Comparison of ENCODE assay signal across 26 mouse cellular contexts in the genomic region with DNA sequence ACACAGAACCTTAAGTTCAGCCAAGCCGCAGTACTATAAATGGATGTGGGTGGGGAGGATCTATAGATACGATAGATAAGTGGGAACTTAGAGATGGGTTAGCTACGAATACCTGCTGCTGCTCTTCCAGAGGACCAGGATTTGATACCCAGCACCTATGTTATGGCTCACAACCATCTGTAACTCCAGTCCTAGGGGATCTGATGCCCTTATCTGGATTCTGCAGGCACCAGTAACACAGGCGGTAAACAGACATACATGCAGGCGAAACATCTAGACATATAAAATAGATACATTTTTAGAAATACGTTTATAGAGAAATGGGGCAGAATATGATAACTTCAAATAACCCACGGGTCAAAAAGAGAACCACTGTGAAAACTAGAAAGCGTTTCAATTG. TPM values are rescaled to one million over a fixed set of nuclear protein-coding genes. Genes with fewer than 3 reads are reported as not detected.
"Had no signal": no experiment of that assay in that cellular context is flagged by ENCODE, and none has a peak within 500 bp of the region (broad histone marks: within the 10 kb centered on the region; RNA-seq: fewer than 3 reads in every experiment).

No protein-coding gene starts in this region.

- H3K27ac ChIP-seq: heart, adult 2 months; heart, embryonic 13.5 days; heart, embryonic 15.5 days; hindbrain, embryonic 13.5 days; hindbrain, embryonic 15.5 days; hindbrain, postnatal 0 days; kidney, embryonic 15.5 days; kidney, postnatal 0 days; left cerebral cortex, adult 2 months; limb, embryonic 10.5 days; limb, embryonic 12.5 days had no signal

- H3K9ac ChIP-seq: heart, embryonic 13.5 days; heart, embryonic 15.5 days; hindbrain, embryonic 13.5 days; hindbrain, embryonic 15.5 days; kidney, embryonic 15.5 days; limb, embryonic 12.5 days had no signal

- DNase-seq: gastrocnemius, postnatal 14 days; gastrocnemius, postnatal 36 days; heart, adult 11 months; heart, adult 2 months; heart, postnatal 14 days; heart, postnatal 36 days; kidney, adult 11 months; kidney, adult 2 months; kidney, adult 9 months; kidney, postnatal 14 days; kidney, postnatal 36 days; layer of hippocampus, adult 9-11 months had no signal

- H3K4me1 ChIP-seq: hindbrain, embryonic 13.5 days; hindbrain, embryonic 15.5 days had no signal

- H3K4me3 ChIP-seq: heart, adult 2 months; heart, embryonic 13.5 days; heart, embryonic 15.5 days; hindbrain, embryonic 13.5 days; hindbrain, embryonic 15.5 days; kidney, embryonic 15.5 days; left cerebral cortex, adult 2 months; limb, embryonic 10.5 days; limb, embryonic 12.5 days had no signal

- H3K4me2 ChIP-seq: heart, embryonic 11.5 days; heart, embryonic 13.5 days; heart, embryonic 15.5 days; hindbrain, embryonic 13.5 days; hindbrain, embryonic 15.5 days; kidney, embryonic 15.5 days; limb, embryonic 12.5 days had no signal

- H3K27me3 ChIP-seq: hindbrain, embryonic 15.5 days; kidney, embryonic 15.5 days had no signal

- ATAC-seq: hindbrain, postnatal 0 days; intestine, embryonic 16.5 days had no signal

- H3K9me3 ChIP-seq: heart, embryonic 13.5 days; heart, embryonic 15.5 days; hindbrain, embryonic 13.5 days; hindbrain, embryonic 15.5 days; kidney, embryonic 15.5 days; limb, embryonic 10.5 days; limb, embryonic 12.5 days had no signal

- H3K36me3 ChIP-seq: heart, embryonic 13.5 days; heart, embryonic 15.5 days; hindbrain, embryonic 13.5 days; hindbrain, embryonic 15.5 days; kidney, embryonic 15.5 days; limb, embryonic 10.5 days; limb, embryonic 12.5 days had no signal

RNA-seq across cellular contexts. Expression of a gene that starts 2.7 kb away (rescaled TPM):
- total RNA-seq: gastrocnemius, adult 18-20 months; gastrocnemius, adult 8-10 months; gastrocnemius, postnatal 14 days had no signal
